Comparison of ENCODE assay signal across 20 mouse cellular contexts in the genomic region with DNA sequence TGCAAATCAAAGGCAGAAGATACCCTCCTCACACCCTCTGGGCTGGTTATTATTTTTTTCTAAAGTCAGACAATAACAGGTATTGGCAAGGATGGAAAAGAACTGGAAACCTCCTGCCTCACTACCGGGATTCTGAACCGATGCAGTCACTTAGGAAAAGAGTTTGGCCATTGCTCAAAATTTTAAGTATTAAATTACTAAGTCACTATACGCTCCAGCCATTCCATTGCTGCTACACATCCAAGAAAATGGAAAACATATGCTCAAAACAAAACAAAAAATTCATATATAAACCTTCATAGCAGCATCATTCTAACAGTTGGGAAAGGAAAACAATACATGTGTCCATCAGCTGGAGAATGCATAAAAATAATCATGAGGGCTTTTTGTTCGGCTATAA.
"Had no signal": no experiment of that assay in that cellular context is flagged by ENCODE, and none has a peak within 500 bp of the region (broad histone marks: within the 10 kb centered on the region; RNA-seq: fewer than 3 reads in every experiment).

No protein-coding gene starts in this region.

- H3K4me1 ChIP-seq: liver, embryonic 12.5 days; liver, embryonic 15.5 days; lung, embryonic 15.5 days; midbrain, embryonic 10.5 days; midbrain, embryonic 13.5 days; stomach, embryonic 15.5 days had no signal

- H3K4me3 ChIP-seq: liver, embryonic 12.5 days; liver, embryonic 15.5 days; lung, embryonic 15.5 days; megakaryocyte, embryonic 14.5 days; midbrain, embryonic 10.5 days; midbrain, embryonic 13.5 days; myocyte; stomach, embryonic 15.5 days had no signal

- H3K4me2 ChIP-seq: liver, embryonic 12.5 days; liver, embryonic 15.5 days; lung, embryonic 15.5 days; midbrain, embryonic 13.5 days; stomach, embryonic 15.5 days had no signal

- H3K27ac ChIP-seq: liver, embryonic 12.5 days; liver, embryonic 15.5 days; lung, embryonic 15.5 days; midbrain, embryonic 10.5 days; midbrain, embryonic 13.5 days; stomach, embryonic 15.5 days had no signal

- H3K9me3 ChIP-seq: liver, embryonic 12.5 days; liver, embryonic 15.5 days; lung, embryonic 15.5 days; megakaryocyte, embryonic 14.5 days; midbrain, embryonic 10.5 days; midbrain, embryonic 13.5 days; stomach, embryonic 15.5 days had no signal

- H3K36me3 ChIP-seq: liver, embryonic 12.5 days; liver, embryonic 15.5 days; lung, embryonic 15.5 days; midbrain, embryonic 10.5 days; midbrain, embryonic 13.5 days; stomach, embryonic 15.5 days had no signal

- H3K9ac ChIP-seq: liver, embryonic 12.5 days; liver, embryonic 15.5 days; lung, embryonic 15.5 days; midbrain, embryonic 13.5 days; stomach, embryonic 15.5 days had no signal

- DNase-seq: kidney, adult 2 months; kidney, postnatal 10 days; kidney, postnatal 36 days; liver; lung, adult 18-20 months; lung, postnatal 10 days; lung, postnatal 36 days; right cerebral cortex, adult 18-20 months; right cerebral cortex, postnatal 14 days; right cerebral cortex, postnatal 4 days; thymus, postnatal 25 days had no signal

- H3K27me3 ChIP-seq: liver, embryonic 12.5 days; liver, embryonic 15.5 days; lung, embryonic 15.5 days; midbrain, embryonic 13.5 days; stomach, embryonic 15.5 days had no signal

- ATAC-seq: liver, embryonic 12.5 days; midbrain, embryonic 13.5 days; midbrain, embryonic 16.5 days had no signal
